Mouse (Mus musculus): ENCODE results near the gene Lamb2. TPM values are rescaled to one million over a fixed set of nuclear protein-coding genes. Genes with fewer than 3 reads are reported as not detected.
A peak's percentile ranks its signal among the peaks of the same experiment; 100 is the strongest.

Lamb2 gene
- polyA plus RNA-seq, 1 experiment from 2014 or later = 31.6 TPM

DNA sequence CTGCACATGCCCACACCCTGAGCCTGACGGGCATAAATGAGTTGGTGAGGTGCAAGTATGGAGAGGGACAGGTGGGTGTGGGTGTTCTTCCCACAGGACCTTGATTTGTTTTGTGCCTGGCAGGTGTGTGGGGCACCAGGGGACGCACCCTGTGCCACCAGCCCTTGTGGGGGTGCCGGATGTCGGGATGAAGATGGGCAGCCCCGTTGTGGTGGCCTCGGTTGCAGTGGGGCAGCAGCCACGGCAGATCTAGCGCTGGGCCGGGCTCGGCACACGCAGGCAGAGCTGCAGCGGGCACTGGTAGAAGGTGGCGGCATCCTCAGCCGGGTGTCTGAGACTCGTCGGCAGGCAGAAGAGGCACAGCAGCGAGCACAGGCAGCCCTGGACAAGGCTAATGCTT, 8.9 kb downstream of the Lamb2 start:
- H3K36me3 ChIP-seq = peaks cover 84% of the 10 kb centered on the region
- no peak overlapping the region for H3K4me3 ChIP-seq
- WGBS = 95% methylated on average over 17 of the region's 17 CpGs

DNA sequence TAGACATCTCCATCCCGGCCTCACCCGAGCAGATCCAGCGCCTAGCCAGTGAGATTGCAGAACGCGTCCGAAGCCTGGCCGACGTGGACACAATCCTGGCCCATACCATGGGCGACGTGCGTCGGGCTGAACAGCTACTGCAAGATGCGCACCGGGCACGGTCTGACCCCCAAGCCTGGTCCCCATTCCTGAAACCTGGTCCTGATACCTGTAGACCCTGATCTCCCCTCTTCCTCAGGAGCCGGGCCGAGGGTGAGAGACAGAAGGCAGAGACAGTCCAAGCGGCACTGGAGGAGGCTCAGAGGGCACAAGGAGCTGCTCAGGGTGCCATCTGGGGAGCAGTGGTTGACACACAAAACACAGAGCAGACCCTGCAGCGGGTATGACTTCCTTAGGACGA, 9.7 kb downstream of the Lamb2 start:
- H3K4me3 ChIP-seq = peak overlapping the region; percentile 98; the same call in 1 of the 2 replicates

More for the DNA sequence above, 8.9 kb downstream of the Lamb2 start:
- peaks cover 26% of the 10 kb centered on the region for H3K4me1 ChIP-seq
- H3K27me3 ChIP-seq (ENCODE audit: low read depth, poor library complexity, severe bottlenecking) = no peaks in the 10 kb centered on the region
- no peak overlapping the region for H3K27ac ChIP-seq
- no peak for DNase-seq (ENCODE audit: low spot score)
- no peaks in the 10 kb centered on the region for H3K9me3 ChIP-seq (replicated peaks)

GRCm38 (mm10) chr9:108489702-108490558, 10.4 kb downstream of the Lamb2 start:
- H3K36me3 ChIP-seq = peaks cover 85% of the 10 kb centered on the region
- 70% methylated on average over 26 of the region's 26 CpGs for WGBS
- DNase-seq (ENCODE audit: low spot score) = no peak

More for the DNA sequence above, 9.7 kb downstream of the Lamb2 start:
- Histone ChIP-seq H3K27me3 (ENCODE audit: low read depth, poor library complexity, severe bottlenecking) (no peaks in the 10 kb centered on the region), H3K4me1 (peaks cover 26% of the 10 kb centered on the region), H3K36me3 (peaks cover 84% of the 10 kb centered on the region), H3K27ac (0 out of 2 replicates have a peak overlapping the region, but pooled peaks have one; percentile 93), H3K9me3 (replicated peaks) (no peaks in the 10 kb centered on the region)
- no peak for DNase-seq (ENCODE audit: low spot score)
- WGBS = 96% methylated on average over 20 of the region's 20 CpGs

DNA sequence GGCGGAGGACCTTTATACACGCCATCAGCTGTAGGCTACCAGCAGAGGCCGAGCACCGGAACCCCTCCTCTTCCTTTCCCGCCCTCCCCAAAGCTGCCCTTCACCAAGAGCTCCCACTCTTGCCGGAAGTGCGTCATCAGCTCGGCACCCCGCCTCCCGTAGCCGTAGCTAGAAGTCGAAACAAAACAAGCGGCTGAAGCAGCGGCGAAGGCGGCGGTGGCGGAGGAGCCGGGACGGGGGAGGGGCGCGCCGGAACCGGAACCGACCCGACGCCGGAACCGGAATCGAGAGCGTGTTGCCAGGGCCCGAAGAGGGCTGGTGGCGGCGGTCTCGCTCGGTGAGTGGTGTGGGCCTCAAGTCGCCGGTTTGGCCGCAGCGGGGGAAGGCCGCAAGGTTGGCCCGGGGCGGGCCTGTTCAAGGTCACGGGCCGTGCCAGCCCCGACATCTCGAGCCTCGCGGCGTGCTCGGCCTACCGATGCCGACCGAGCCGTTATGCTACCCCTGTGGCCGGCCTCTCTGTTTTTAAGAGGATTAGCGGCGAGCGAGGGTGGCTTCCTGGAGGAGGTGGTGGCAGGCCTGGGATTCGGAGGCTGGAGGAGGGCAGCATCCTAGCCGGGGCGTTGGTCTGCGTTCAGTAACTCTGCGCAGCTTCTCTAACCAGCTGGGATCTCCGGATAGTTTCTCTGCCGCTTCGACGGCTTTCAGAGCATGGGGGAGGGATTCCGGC, 11.2 kb downstream of the Lamb2 start, which contains the start of gene Usp19:
Usp19 (plus strand) TSS at position 44 of the 727 bp plus-strand sequence.
- under 1% methylated on average over 69 of the region's 69 CpGs for WGBS
- Histone ChIP-seq H3K4me1 (peaks cover 26% of the 10 kb centered on the region), H3K9me3 (replicated peaks) (no peaks in the 10 kb centered on the region), H3K27me3 (ENCODE audit: low read depth, poor library complexity, severe bottlenecking) (no peaks in the 10 kb centered on the region), H3K36me3 (peaks cover 85% of the 10 kb centered on the region), H3K27ac (peak within 1 kb of the TSS; percentile 93), H3K4me3 (peak within 1 kb of the TSS; percentile 98)
- peak; percentile 96 for DNase-seq (ENCODE audit: low spot score)

More at GRCm38 (mm10) chr9:108489702-108490558, 10.4 kb downstream of the Lamb2 start:
- Histone ChIP-seq H3K4me1 (peaks cover 26% of the 10 kb centered on the region), H3K27ac (peak overlapping the region; percentile 93), H3K9me3 (replicated peaks) (no peaks in the 10 kb centered on the region), H3K4me3 (peak overlapping the region; percentile 98), H3K27me3 (ENCODE audit: low read depth, poor library complexity, severe bottlenecking) (no peaks in the 10 kb centered on the region)

DNA sequence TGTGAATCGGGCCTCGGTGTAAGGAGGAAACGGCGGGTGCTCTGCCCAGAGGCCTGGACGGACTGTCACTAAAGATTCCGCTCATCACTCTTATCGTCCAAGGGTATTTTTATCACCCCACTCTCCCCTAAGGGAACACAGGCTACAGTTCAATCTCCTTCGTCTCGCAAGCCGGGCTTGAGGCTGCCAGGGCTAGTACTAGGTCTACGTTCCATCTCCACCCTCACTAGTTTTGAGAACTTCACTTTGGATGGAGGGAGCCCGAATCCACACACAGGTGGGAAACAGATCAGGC, 11.7 kb downstream of the Lamb2 start:
- peak overlapping the region; percentile 93 for H3K27ac ChIP-seq
- no peaks in the 10 kb centered on the region for H3K9me3 ChIP-seq (replicated peaks)
- peaks cover 85% of the 10 kb centered on the region for H3K36me3 ChIP-seq
- H3K27me3 ChIP-seq (ENCODE audit: low read depth, poor library complexity, severe bottlenecking) = no peaks in the 10 kb centered on the region
- 10% methylated on average over 12 of the region's 12 CpGs for WGBS
- peaks cover 26% of the 10 kb centered on the region for H3K4me1 ChIP-seq
- DNase-seq (ENCODE audit: low spot score) = no peak
- H3K4me3 ChIP-seq = peak overlapping the region; percentile 98

DNA sequence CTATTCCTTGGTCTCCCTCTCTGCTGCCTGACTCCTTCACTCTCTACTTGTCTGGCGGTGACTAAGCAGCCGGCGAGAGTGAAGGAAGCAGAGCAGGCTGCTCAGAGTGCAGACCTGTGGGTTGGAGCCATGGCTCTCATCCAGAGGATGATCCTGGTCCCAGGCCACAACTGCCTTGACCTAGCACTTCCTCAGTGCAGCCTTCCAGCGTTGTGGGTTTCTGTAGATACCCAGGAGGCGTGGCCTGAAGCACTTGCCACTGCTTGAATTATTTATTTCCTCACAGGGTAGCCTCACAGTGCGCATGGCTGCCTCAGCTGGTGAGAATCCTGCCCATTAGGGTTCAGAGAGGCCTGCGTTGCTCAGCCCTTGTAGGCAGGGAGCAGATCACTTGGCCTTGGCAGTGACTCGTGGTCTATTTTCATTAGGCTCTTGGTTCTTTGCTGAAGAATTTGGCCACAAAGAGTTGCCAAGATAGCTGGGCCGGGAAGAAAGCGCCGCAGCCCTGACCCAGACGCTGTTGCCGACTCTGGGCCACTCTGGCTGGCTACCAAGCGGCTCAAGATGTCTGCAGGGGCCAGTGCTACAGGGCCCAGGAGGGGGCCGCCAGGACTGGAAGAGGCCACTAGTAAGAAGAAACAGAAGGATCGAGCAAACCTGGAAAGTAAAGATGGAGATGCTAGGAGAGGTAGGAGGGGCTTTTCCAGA, 12.7 kb downstream of the Lamb2 start:
- Histone ChIP-seq H3K4me3 (peak overlapping the region; percentile 98), H3K36me3 (peaks cover 85% of the 10 kb centered on the region), H3K27ac (0 out of 2 replicates have a peak overlapping the region, but pooled peaks have one; percentile 20), H3K4me1 (peaks cover 26% of the 10 kb centered on the region), H3K27me3 (ENCODE audit: low read depth, poor library complexity, severe bottlenecking) (no peaks in the 10 kb centered on the region), H3K9me3 (replicated peaks) (no peaks in the 10 kb centered on the region)
- DNase-seq (ENCODE audit: low spot score) = no peak
- WGBS = 90% methylated on average over 16 of the region's 16 CpGs

DNA sequence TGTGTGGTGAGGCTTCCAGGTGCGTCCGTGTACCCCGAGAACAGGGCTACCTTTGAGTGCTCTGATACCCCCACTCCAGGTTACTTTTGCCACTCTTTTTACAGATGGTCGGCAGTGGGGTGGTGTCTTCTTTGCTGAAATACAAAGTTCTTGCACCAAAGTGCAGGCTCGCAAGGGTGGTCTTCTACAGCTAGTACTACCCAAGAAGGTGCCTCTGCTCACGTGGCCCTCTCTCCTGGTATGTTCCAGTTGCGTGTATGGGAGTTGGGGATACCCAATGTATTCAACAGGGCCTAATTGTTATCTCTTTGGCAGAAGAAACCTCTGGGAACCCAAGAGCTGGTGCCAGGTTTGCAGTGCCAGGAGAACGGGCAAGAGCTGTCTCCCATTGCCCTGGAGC, 13.7 kb downstream of the Lamb2 start:
- Histone ChIP-seq H3K27me3 (ENCODE audit: low read depth, poor library complexity, severe bottlenecking) (no peaks in the 10 kb centered on the region), H3K27ac (no peak overlapping the region), H3K9me3 (replicated peaks) (no peaks in the 10 kb centered on the region), H3K4me1 (peaks cover 26% of the 10 kb centered on the region), H3K4me3 (no peak overlapping the region), H3K36me3 (peaks cover 85% of the 10 kb centered on the region)
- DNase-seq (ENCODE audit: low spot score) = no peak
- 96% methylated on average over 8 of the region's 8 CpGs for WGBS

DNA sequence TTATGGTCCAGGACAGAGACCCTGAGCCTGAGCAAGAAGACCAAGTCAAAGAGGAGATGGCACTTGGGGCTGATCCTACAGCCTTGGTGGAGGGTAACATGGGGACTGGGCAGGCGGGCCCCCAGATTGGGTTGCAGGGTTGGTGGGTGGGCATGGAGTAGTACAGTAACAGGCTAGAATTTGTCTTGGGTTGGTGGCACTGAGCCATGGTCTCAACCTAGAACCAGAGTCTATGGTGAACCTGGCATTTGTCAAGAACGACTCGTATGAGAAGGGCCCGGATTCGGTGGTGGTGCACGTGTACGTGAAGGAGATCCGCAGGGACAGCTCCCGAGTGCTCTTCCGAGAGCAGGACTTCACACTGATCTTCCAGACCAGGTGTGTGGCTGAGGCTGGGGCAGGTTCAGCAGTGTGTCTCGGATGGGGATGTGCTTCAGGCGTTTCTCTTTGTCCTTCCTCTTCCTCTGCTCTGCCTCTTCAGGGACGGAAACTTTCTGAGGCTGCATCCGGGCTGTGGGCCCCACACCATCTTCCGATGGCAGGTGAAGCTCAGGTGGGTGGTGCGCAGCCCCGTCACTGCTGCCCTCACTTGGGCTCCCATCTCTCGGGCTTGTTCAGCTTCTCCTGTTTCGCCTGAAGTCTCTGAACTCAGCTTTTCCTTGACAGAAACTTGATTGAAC, 14.8 kb downstream of the Lamb2 start:
- H3K27me3 ChIP-seq (ENCODE audit: low read depth, poor library complexity, severe bottlenecking) = no peaks in the 10 kb centered on the region
- no peak overlapping the region for H3K27ac ChIP-seq
- H3K4me3 ChIP-seq = no peak overlapping the region
- H3K36me3 ChIP-seq = peaks cover 85% of the 10 kb centered on the region
- DNase-seq (ENCODE audit: low spot score) = no peak
- peaks cover 26% of the 10 kb centered on the region for H3K4me1 ChIP-seq
- H3K9me3 ChIP-seq (replicated peaks) = no peaks in the 10 kb centered on the region
- 97% methylated on average over 19 of the region's 19 CpGs for WGBS

- DNase-seq (ENCODE audit: low spot score) = no peak
- Histone ChIP-seq H3K4me1 (peaks cover 20% of the 10 kb centered on the region), H3K27me3 (ENCODE audit: low read depth, poor library complexity, severe bottlenecking) (no peaks in the 10 kb centered on the region), H3K4me3 (no peak overlapping the region), H3K27ac (no peak overlapping the region), H3K36me3 (peaks cover 85% of the 10 kb centered on the region), H3K9me3 (replicated peaks) (no peaks in the 10 kb centered on the region)
- WGBS = 91% methylated on average over 10 of the region's 10 CpGs
Measured at GRCm38 (mm10) chr9:108494905-108495304, 15.4 kb downstream of the Lamb2 start.

- Histone ChIP-seq H3K4me1 (no peaks in the 10 kb centered on the region), H3K27ac (no peak overlapping the region), H3K36me3 (peaks cover 96% of the 10 kb centered on the region), H3K27me3 (ENCODE audit: low read depth, poor library complexity, severe bottlenecking) (no peaks in the 10 kb centered on the region), H3K9me3 (replicated peaks) (no peaks in the 10 kb centered on the region), H3K4me3 (no peak overlapping the region)
- no peak for DNase-seq (ENCODE audit: low spot score)
- 95% methylated on average over 7 of the region's 7 CpGs for WGBS
Measured at GRCm38 (mm10) chr9:108499231-108499630, 19.7 kb downstream of the Lamb2 start.

- no peaks in the 10 kb centered on the region for H3K9me3 ChIP-seq (replicated peaks)
- 93% methylated on average over 15 of the region's 15 CpGs for WGBS
Measured at GRCm38 (mm10) chr9:108499943-108500342, 20.4 kb downstream of the Lamb2 start.

DNA sequence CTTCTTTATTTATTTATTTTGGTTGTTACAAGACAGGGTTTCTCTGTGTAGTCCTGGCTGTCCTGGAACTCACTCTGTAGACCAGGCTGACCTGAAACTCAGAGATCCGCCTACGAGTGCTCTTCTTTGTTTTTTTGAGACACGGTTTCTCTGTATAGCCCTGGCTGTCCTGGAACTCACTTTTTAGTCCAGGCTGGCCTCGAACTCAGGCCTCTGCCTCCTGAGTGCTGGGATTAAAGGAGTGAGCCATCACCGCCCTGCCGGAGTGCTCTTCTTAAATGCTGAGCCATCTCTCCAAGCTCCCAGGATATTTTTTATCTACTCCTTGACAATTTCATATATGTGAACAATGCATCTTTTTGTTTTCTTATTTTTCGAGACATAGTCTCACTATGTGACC, 27.4 kb downstream of the Lamb2 start:
- peaks cover 48% of the 10 kb centered on the region for H3K36me3 ChIP-seq
- H3K9me3 ChIP-seq (replicated peaks) = no peaks in the 10 kb centered on the region
- peak overlapping the region; percentile 87; the same call in 1 of the 2 replicates for H3K27ac ChIP-seq
- 89% methylated on average over 7 of the region's 7 CpGs for WGBS
- H3K4me3 ChIP-seq = peak overlapping the region; percentile 75
- no peak for DNase-seq (ENCODE audit: low spot score)
- no peaks in the 10 kb centered on the region for H3K27me3 ChIP-seq (ENCODE audit: low read depth, poor library complexity, severe bottlenecking)
- H3K4me1 ChIP-seq = peaks cover 17% of the 10 kb centered on the region

More at GRCm38 (mm10) chr9:108499943-108500342, 20.4 kb downstream of the Lamb2 start:
- Histone ChIP-seq H3K4me3 (no peak overlapping the region), H3K4me1 (no peaks in the 10 kb centered on the region), H3K27me3 (ENCODE audit: low read depth, poor library complexity, severe bottlenecking) (no peaks in the 10 kb centered on the region), H3K36me3 (peaks cover 89% of the 10 kb centered on the region), H3K27ac (no peak overlapping the region)
- DNase-seq (ENCODE audit: low spot score) = no peak
